In genomic region chr12:94587031-94587430, GRCm38 (mm10) we compare ENCODE assay signal across 24 mouse cellular contexts.
DNase-seq lines count a peak whose midpoint lies in the region; ATAC-seq and TF ChIP-seq lines count a peak whose summit lies in the region.
"Had no signal": no experiment of that assay in that cellular context is flagged by ENCODE, and none has a peak within 500 bp of the region (broad histone marks: within the 10 kb centered on the region; RNA-seq: fewer than 3 reads in every experiment).

No protein-coding gene starts in this region.

- H3K27me3 ChIP-seq in heart, adult 2 months (ENCODE audit: control insufficient read depth, insufficient read depth, low read length) = no peaks in the 10 kb centered on the region
- no peaks in the 10 kb centered on the region for H3K27me3 ChIP-seq in kidney, postnatal 0 days (ENCODE audit: insufficient read depth, low read length)
- H3K27me3 ChIP-seq in kidney, embryonic 16.5 days (ENCODE audit: insufficient read depth, low read length) = no peaks in the 10 kb centered on the region
- H3K27me3 ChIP-seq: embryonic facial prominence, embryonic 12.5 days; limb, embryonic 12.5 days; liver, embryonic 15.5 days; midbrain, embryonic 15.5 days; neural tube, embryonic 15.5 days had no signal

- H3K4me2 ChIP-seq in kidney, postnatal 0 days (ENCODE audit: low read length) = no peak overlapping the region
- no peak overlapping the region for H3K4me2 ChIP-seq in kidney, embryonic 16.5 days (replicated peaks; ENCODE audit: low read depth, low read length)
- H3K4me2 ChIP-seq: embryonic facial prominence, embryonic 12.5 days; limb, embryonic 12.5 days; liver, embryonic 15.5 days; lung, embryonic 14.5 days; midbrain, embryonic 15.5 days; neural tube, embryonic 15.5 days had no signal

- H3K27ac ChIP-seq in heart, adult 2 months = no peak overlapping the region
- H3K27ac ChIP-seq in kidney, postnatal 0 days = no peak overlapping the region
- no peak overlapping the region for H3K27ac ChIP-seq in kidney, embryonic 16.5 days (ENCODE audit: low read length)
- H3K27ac ChIP-seq: embryonic facial prominence, embryonic 12.5 days; forebrain, embryonic 10.5 days; limb, embryonic 12.5 days; liver, embryonic 15.5 days; midbrain, embryonic 15.5 days; neural tube, embryonic 15.5 days had no signal

- TF ChIP-seq EP300 in heart, adult 2 months (IDR thresholded peaks at IDR 0.05; ENCODE audit: insufficient read depth, low read depth, low read length) = no peak

- no peak overlapping the region for H3K4me3 ChIP-seq in heart, adult 2 months
- no peak overlapping the region for H3K4me3 ChIP-seq in kidney, postnatal 0 days (replicated peaks; ENCODE audit: low read depth, low read length)
- no peak overlapping the region for H3K4me3 ChIP-seq in kidney, embryonic 16.5 days (ENCODE audit: low read length)
- H3K4me3 ChIP-seq: embryonic facial prominence, embryonic 12.5 days; forebrain, embryonic 10.5 days; limb, embryonic 12.5 days; liver, embryonic 15.5 days; midbrain, embryonic 15.5 days; neural tube, embryonic 15.5 days had no signal

- H3K79me2 ChIP-seq in heart, adult 2 months (replicated peaks; ENCODE audit: control insufficient read depth, insufficient read depth, low read length) = no peaks in the 10 kb centered on the region

- TF ChIP-seq POLR2A in heart, adult 2 months (IDR thresholded peaks at IDR 0.05; ENCODE audit: insufficient read depth, low read depth, low read length) = no peak

- no peaks in the 10 kb centered on the region for H3K9me3 ChIP-seq in kidney, postnatal 0 days (replicated peaks; ENCODE audit: low read length)
- H3K9me3 ChIP-seq in kidney, embryonic 16.5 days (ENCODE audit: low read length) = no peaks in the 10 kb centered on the region
- H3K9me3 ChIP-seq: embryonic facial prominence, embryonic 12.5 days; forebrain, embryonic 10.5 days; limb, embryonic 12.5 days; liver, embryonic 15.5 days; midbrain, embryonic 15.5 days; neural tube, embryonic 15.5 days had no signal

- no peak for ATAC-seq in kidney, postnatal 0 days (replicated peaks; ENCODE audit: low FRiP score, low read depth)
- no peak for ATAC-seq in kidney, embryonic 16.5 days (ENCODE audit: low FRiP score, low TSS enrichment)
- ATAC-seq: activated CD4-positive, CD25-positive, alpha-beta regulatory T cell, adult 4 months; forebrain, postnatal 0 days; hindbrain, embryonic 16.5 days; midbrain, embryonic 15.5 days had no signal

- no peak overlapping the region for H3K9ac ChIP-seq in heart, adult 2 months (ENCODE audit: low read depth, low read length)
- no peak overlapping the region for H3K9ac ChIP-seq in kidney, postnatal 0 days (ENCODE audit: low read depth, low read length)
- no peak overlapping the region for H3K9ac ChIP-seq in kidney, embryonic 16.5 days (replicated peaks; ENCODE audit: low read length)
- H3K9ac ChIP-seq: embryonic facial prominence, embryonic 12.5 days; forebrain, postnatal 0 days; limb, embryonic 12.5 days; liver, embryonic 15.5 days; lung, embryonic 14.5 days; midbrain, embryonic 15.5 days; neural tube, embryonic 15.5 days had no signal

- H3K36me3 ChIP-seq in heart, adult 2 months (ENCODE audit: control insufficient read depth, insufficient read depth, low read length) = no peaks in the 10 kb centered on the region; the same call in none of the 2 replicates
- H3K36me3 ChIP-seq in kidney, postnatal 0 days (ENCODE audit: insufficient read depth, low read length) = no peaks in the 10 kb centered on the region
- H3K36me3 ChIP-seq in kidney, embryonic 16.5 days (ENCODE audit: insufficient read depth, low read length) = no peaks in the 10 kb centered on the region
- H3K36me3 ChIP-seq: embryonic facial prominence, embryonic 12.5 days; forebrain, embryonic 10.5 days; limb, embryonic 12.5 days; liver, embryonic 15.5 days; midbrain, embryonic 15.5 days; neural tube, embryonic 15.5 days had no signal

- 35% methylated on average over 4 of the region's 4 CpGs for WGBS in heart, adult 2 months
- 65% methylated on average over 4 of the region's 4 CpGs for WGBS in kidney, postnatal 0 days
- WGBS in kidney, embryonic 16.5 days = 60% methylated on average over 4 of the region's 4 CpGs

- no peak for TF ChIP-seq CTCF in heart, adult 2 months (IDR thresholded peaks at IDR 0.05)
- TF ChIP-seq CTCF in kidney, postnatal 0 days (IDR thresholded peaks at IDR 0.05; ENCODE audit: low read depth) = no peak

- H3K4me1 ChIP-seq in heart, adult 2 months (ENCODE audit: control insufficient read depth, insufficient read depth, low read length) = peaks cover 8% of the 10 kb centered on the region
- H3K4me1 ChIP-seq in kidney, postnatal 0 days (replicated peaks; ENCODE audit: insufficient read depth, low read length) = no peaks in the 10 kb centered on the region
- peaks cover 7% of the 10 kb centered on the region; the same call in 1 of the 2 replicates for H3K4me1 ChIP-seq in kidney, embryonic 16.5 days (ENCODE audit: insufficient read depth, low read length)
- H3K4me1 ChIP-seq: embryonic facial prominence, embryonic 12.5 days; forebrain, embryonic 10.5 days; limb, embryonic 12.5 days; liver, embryonic 15.5 days; midbrain, embryonic 15.5 days had no signal

- intact Hi-C loops in heart, adult 2 months (cut with DNase I) = loop anchor here (5.0 to 10.0 kb wide), 3 partner anchors 100 to 1108 kb away; partner anchors contain the start of gene Flrt2
- intact Hi-C loops in heart, postnatal 25 days (cut with DNase I) = loop anchor here (2.0 to 10.0 kb wide), 4 partner anchors 102 to 1108 kb away; partner anchors contain the start of gene Flrt2
- intact Hi-C loops in heart, postnatal 10 days (cut with DNase I) = loop anchor here (5.0 to 10.0 kb wide), 4 partner anchors 100 to 1105 kb away; partner anchors contain the start of gene Flrt2

- peak; percentile 17 to 33 for DNase-seq in heart, adult 2 months
- no peak for DNase-seq in heart, postnatal 25 days (ENCODE audit: low spot score)
- peak; percentile 36 for DNase-seq in kidney, postnatal 0 days (ENCODE audit: low spot score)
- DNase-seq in heart, postnatal 10 days = peak; percentile 32 to 36
- DNase-seq in heart, postnatal 4 days = peak; percentile 15
- DNase-seq: adrenal gland, adult 2 months; B cell, adult 2 months; cerebellum, adult 2 months; cerebellum, postnatal 14 days; forebrain, postnatal 0 days; kidney, adult 8-10 months; lung, embryonic 14.5 days; lung, postnatal 14 days; retina, postnatal 1 day; right cerebral cortex, postnatal 14 days had no signal
